Mouse (Mus musculus) E14TG2a.4 (cell line): Measurements from ENCODE around the gene Necap2.

Experiments
- CTCF ChIP-seq: conservative IDR thresholded peaks from 2 replicates; pipeline ENCODE4 v1.5.1; 2014; ENCODE audit warnings: low read length
- NANOG ChIP-seq: IDR thresholded peaks from 2 replicates; pipeline ENCODE4 v1.6.1; 2014; ENCODE audit warnings: borderline replicate concordance, low read length, mixed read lengths

DNA sequence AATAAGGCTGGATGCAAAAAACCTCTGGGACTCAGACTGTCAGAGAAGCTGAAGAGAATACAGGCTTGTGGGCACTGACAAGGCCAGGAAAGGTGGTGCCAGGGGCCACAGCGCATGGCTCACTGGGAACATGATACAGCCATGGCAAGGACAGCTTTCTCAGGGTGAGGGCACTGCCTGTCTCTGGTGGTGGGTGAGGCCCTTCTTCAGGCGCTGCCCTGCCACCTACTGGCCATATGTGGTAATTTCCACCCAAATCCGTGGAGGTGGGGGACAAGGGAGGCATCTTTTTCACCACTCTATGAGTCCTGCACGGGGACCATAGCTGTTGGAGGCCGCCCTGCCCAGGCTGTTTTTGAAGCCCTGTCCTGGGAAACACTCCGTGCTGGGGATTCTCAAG lies 46.4 kb downstream of the Necap2 start:
- TF ChIP-seq CTCF (peak; percentile 90), NANOG (no peak)
